Mouse (Mus musculus) lung, postnatal 0 days (tissue): ENCODE data around the gene Taf9b.

Source experiments
- CTCF ChIP-seq: IDR thresholded peaks from 2 replicates; pipeline ENCODE4 v1.5.1; 2016; ENCODE audit warnings: antibody characterized with exemption, mild to moderate bottlenecking
- EP300 ChIP-seq: IDR thresholded peaks from 2 replicates; pipeline ENCODE4 v1.6.1; 2016; ENCODE audit warnings: antibody characterized with exemption, mild to moderate bottlenecking, control low read depth

DNA sequence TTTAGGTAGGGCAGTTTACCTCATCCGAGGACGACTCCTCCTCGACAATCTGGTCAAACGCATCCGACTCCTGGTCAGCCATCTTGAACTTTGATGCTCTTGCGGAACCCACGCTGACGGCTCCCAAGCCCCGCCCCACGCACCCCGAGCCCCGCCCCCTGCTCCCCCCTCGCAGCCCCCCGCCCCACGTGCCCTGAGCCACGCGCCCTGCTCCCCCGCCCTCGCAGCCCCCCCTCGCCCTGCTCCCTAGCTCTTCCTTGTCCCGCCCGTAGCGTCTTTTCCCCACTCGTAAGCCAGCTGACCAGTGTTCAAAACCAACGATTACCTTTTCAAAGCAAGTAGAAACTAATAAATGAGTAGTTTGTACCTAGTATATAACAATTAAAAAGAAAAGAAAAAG, at the start of gene Taf9b:
- TF ChIP-seq EP300 (no peak), CTCF (no peak)
